Mouse (Mus musculus): ENCODE measurements around the gene Gse1.

Gene Gse1

DNA sequence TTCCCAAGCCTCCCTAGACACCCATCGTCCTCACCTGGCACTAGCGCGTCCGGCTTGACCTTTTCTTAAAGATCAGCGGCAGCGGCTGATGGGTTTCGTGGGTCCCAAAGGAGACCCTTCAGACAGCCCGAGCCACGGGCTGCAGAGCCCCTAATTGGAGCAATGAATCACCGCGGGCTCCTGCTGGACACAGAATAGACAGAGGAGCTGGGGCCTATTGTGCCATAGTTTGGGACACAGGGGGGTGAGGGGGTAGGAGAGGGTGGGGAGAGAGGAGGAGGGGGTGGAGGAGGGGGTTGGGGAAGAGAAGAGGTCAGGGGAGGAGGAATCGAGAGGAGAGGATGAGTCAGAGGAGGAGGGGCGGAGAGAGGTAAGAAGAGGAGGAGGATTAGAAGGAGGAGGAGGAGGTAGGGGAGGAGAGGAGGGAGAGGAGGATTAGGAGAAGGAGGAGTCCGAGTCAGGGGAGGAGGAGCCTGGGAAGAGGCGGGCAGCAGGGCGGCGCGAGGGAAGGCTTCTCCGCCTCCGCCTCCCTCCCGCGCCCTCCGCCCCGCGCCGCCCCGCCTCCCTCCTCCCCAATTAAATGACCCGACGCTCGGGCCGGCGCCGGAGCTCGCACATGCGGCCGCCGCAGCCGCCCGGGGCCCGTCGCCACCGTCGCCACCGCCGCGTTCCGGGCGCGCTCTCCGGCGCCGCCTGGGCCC, at the start of gene Gse1:
Gene Gse1, plus strand, starts transcription at position 566 of the 701 bp plus-strand sequence.
- DNase-seq = peak; percentile 75

- peak; percentile 90 for DNase-seq
Observed at GRCm38 (mm10) chr8:120179027-120179431, 49.2 kb upstream of the Gse1 start.

- no peak for DNase-seq
Observed at GRCm38 (mm10) chr8:120180445-120180970, 47.7 kb upstream of the Gse1 start.

DNA sequence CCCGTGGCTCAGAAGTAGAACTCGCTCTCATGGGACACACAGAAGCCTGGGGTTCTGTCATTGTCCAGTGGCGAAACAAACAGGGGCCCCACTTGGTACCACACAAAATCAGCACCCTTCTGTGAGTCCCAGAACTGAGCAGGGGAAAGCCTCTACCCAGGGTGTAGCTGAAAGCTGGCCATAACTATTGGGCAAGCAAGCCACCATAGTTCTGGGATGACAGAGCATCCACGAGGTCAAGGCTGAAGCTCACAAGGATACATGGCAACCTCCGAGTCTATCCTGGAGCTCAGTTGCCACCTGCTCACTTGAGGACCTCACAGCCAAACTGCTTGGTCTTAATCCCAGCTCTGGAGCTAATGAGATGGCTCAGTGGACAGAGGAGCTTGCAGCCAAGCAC, 47.0 kb upstream of the Gse1 start:
- DNase-seq = no peak

GRCm38 (mm10) chr8:120181861-120182414, 46.3 kb upstream of the Gse1 start:
- no peak for DNase-seq

- DNase-seq = no peak
Observed at GRCm38 (mm10) chr8:120184366-120184765, 43.9 kb upstream of the Gse1 start.

- DNase-seq = no peak
Observed at GRCm38 (mm10) chr8:120184850-120185792, 43.1 kb upstream of the Gse1 start.

GRCm38 (mm10) chr8:120186454-120186853, 41.8 kb upstream of the Gse1 start:
- no peak for DNase-seq

DNA sequence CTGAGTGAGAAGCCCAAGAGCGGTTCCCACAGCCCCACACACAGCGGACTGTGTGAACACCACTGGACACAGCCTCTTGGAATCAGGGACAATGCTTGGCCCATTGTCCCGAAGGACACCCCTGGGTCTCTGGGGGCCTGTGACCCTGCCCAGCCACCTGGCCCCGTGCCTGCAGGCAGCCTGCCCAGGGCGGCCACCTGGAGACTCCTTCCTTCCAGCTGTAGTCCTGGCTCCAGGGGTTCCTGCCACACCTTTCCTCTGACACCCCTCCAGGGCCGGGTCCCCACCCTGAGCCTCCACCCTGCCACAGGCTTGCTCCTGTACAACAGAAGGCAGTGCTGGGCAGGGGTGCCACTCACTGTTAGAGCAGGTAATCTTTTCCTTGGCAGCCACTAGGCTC, 39.7 kb upstream of the Gse1 start:
- no peak for DNase-seq

DNA sequence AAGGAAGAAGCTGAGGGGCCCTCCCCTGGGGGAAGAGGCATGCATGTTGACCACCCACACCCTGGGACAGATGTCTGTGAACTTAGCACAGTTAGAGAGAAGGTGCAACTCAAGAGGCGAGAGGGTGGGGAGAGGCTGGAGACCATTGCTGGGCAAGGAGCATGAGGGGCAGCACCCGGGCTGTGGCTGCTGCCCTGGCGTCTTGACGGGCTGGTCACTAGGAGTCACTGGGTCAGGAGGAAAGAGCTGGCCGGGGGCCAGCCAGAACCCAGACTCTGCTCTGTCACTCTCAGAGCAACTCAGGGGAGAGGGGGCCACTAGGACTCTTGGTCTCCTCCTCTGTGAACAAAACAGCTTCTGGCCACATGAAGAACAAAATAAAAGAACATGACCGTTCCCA, 38.8 kb upstream of the Gse1 start:
- DNase-seq = no peak

GRCm38 (mm10) chr8:120190107-120190809, 38.0 kb upstream of the Gse1 start:
- no peak for DNase-seq

DNA sequence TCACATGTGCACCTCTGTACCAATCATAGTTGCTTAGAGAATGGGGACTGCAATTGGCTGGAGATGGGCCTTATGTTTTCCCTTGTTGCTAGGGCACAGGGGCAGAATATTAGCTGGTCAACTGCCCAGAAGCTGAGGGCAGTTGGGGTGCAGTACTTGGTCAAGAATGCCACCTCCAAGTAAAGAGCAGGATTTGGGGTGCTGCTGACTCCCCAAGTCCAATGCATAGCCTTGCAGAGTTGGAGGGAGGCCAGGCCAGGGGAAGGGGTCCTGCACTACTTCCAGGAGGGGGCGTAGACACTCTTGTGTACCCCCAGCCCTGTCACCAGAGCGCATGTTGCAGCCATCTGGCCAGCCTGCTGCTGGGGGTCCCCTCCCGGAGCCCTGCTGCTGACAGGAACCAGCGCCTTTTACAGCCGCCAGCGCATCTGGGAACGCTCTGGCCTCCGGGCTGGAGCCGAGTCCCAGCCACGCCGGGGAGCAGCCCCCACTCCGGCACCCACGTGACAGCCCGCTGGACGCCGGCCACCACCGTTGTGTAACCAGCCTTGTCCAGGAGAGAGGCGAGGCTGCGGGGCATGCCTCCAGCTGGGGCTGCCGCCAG, 37.3 kb upstream of the Gse1 start:
- DNase-seq = peak; percentile 83

GRCm38 (mm10) chr8:120191633-120192032, 36.6 kb upstream of the Gse1 start:
- no peak for DNase-seq

- DNase-seq = no peak
Observed at GRCm38 (mm10) chr8:120192118-120192517, 36.1 kb upstream of the Gse1 start.

DNA sequence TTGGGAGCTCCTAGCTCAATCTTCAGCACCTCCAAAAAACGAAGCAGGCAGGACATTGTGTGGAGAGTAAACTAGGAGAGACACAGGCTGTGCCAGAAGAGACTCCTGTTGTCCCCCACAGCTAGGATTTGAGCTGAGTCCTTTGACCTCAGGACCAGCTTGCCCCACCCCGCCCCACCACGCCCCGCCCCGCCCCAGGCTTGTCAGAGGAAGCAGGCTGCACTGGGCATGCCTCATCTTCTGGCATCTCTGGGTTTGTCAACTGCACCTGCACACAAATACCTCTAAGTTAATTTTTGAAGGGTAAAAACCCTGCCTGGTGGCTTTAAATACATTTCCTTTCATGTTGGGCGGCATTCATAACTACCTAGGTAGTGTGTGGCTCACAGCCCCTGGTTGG, 26.9 kb upstream of the Gse1 start:
- DNase-seq = no peak

- no peak for DNase-seq
Observed at GRCm38 (mm10) chr8:120202546-120202945, 25.7 kb upstream of the Gse1 start.

GRCm38 (mm10) chr8:120204736-120205360, 23.4 kb upstream of the Gse1 start:
- DNase-seq = no peak

DNA sequence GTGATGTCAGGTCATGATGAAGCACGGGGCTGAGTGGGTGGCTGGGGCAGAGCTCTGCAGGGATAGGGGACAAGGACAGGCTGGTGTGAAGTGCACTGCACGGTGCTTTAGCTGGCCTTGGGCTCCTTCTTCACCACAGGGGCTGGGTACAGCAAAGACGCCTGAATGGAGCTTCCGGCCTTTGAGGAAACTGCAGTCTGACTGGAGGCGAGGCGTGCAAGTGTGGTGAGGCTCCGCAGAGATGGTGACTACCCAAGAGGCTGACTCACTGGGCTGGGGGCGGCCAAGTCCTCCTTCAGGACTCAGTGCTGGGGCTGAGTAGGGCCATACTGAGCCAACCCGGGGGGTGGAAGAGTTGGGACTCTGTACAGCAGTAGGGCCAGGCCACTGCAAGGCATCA, 22.3 kb upstream of the Gse1 start:
- no peak for DNase-seq

- DNase-seq = no peak
Observed at GRCm38 (mm10) chr8:120207364-120207763, 20.9 kb upstream of the Gse1 start.

GRCm38 (mm10) chr8:120208113-120208512, 20.1 kb upstream of the Gse1 start:
- DNase-seq = no peak

GRCm38 (mm10) chr8:120211345-120211744, 16.9 kb upstream of the Gse1 start:
- no peak for DNase-seq

GRCm38 (mm10) chr8:120212596-120212995, 15.7 kb upstream of the Gse1 start:
- no peak for DNase-seq

Data from right cerebral cortex, postnatal 14 days (tissue).